Mouse (Mus musculus) heart, embryonic 16.5 days (tissue): ENCODE results near the gene Nsmce4a. TPM values are rescaled to one million over a fixed set of nuclear protein-coding genes. Genes with fewer than 3 reads are reported as not detected.
"Not testable (repeated sequence)": the region's sequence is repeated elsewhere in the genome, so short reads cannot be mapped to it uniquely, and the experiment has no call there.

Source experiments
- ATAC-seq: fragments of 200-750 bp; cut with Nextera tagmentation; replicated peaks from 2 replicates; pipeline ENCODE4 v1.8.0; 2017; ENCODE audit warnings: moderate number of reproducible peaks; ENCODE audit not compliant: insufficient read depth, low FRiP score; ENCODE audit errors: extremely low read depth
- H3K27ac ChIP-seq: fragments of 300-500 bp; sonication (generic); 2 replicates; pipeline ENCODE4 v1.5.1; 2014; ENCODE audit warnings: mild to moderate bottlenecking, low read length, control low read depth, moderate library complexity
- H3K27me3 ChIP-seq: fragments of 300-500 bp; sonication (generic); 2 replicates; pipeline ENCODE4 v1.6.1; 2014; ENCODE audit warnings: low read length, mixed read lengths; ENCODE audit not compliant: control insufficient read depth, insufficient read depth
- H3K36me3 ChIP-seq: fragments of 300-500 bp; sonication (generic); 2 replicates; pipeline ENCODE4 v1.6.1; 2014; ENCODE audit not compliant: control insufficient read depth, insufficient read depth
- H3K4me1 ChIP-seq: fragments of 300-500 bp; sonication (generic); 2 replicates; pipeline ENCODE4 v1.6.1; 2014; ENCODE audit warnings: low read length, mixed read lengths; ENCODE audit not compliant: control insufficient read depth, insufficient read depth
- H3K4me2 ChIP-seq: fragments of 300-500 bp; sonication (generic); 2 replicates; pipeline ENCODE4 v1.6.1; 2014; ENCODE audit warnings: low read depth, mild to moderate bottlenecking, control low read depth, low read length
- H3K4me3 ChIP-seq: fragments of 300-500 bp; sonication (generic); 2 replicates; pipeline ENCODE4 v1.5.1; 2014; ENCODE audit warnings: mild to moderate bottlenecking, control low read depth, low read length
- H3K9ac ChIP-seq: fragments of 300-500 bp; sonication (generic); 2 replicates; pipeline ENCODE4 v1.6.1; 2014; ENCODE audit warnings: low read length, control low read depth
- H3K9me3 ChIP-seq: fragments of 300-500 bp; sonication (generic); replicated peaks from 2 replicates; pipeline ENCODE4 v1.6.1; 2016; ENCODE audit warnings: low read length; ENCODE audit not compliant: control insufficient read depth
- WGBS: fragments of 180-500 bp; shearing (Covaris S2); extraction: QIAGEN DNeasy Blood & Tissue Kit; methylation state at CpG from one replicate; pipeline ENCODE4 v1.1.7; 2014; 5-methylcytosine and 5-hydroxymethylcytosine counted together
- polyA plus RNA-seq: library from polyadenylated mRNA; unstranded; fragments of >200 nt; fragmentation: Nextera tagmentation; extraction: Ambion mirVana; gene quantifications from 2 replicates; pipeline ENCODE4 v1.2.1, GENCODE M21; 2015

Gene Nsmce4a
- polyA plus RNA-seq, 1 experiment from 2014 or later, result 132 TPM

- Histone ChIP-seq H3K27me3 (no peaks in the 10 kb centered on the region), H3K9me3 (no peaks in the 10 kb centered on the region), H3K4me1 (peaks cover 5% of the 10 kb centered on the region; the same call in 1 of the 2 replicates), H3K4me2 (no peak overlapping the region), H3K36me3 (no peaks in the 10 kb centered on the region), H3K4me3 (no peak overlapping the region), H3K9ac (no peak overlapping the region), H3K27ac (no peak overlapping the region)
- WGBS, result 75% methylated on average over 5 of the region's 5 CpGs
- no peak for ATAC-seq
Observed at GRCm38 (mm10) chr7:130603556-130603955, 30.6 kb upstream of the Nsmce4a start.

- WGBS, result 70% methylated on average over 1 of the region's 1 CpGs
- no peaks in the 10 kb centered on the region for H3K27me3 ChIP-seq
- H3K36me3 ChIP-seq, result no peaks in the 10 kb centered on the region
- H3K27ac ChIP-seq, result no peak overlapping the region
- H3K4me2 ChIP-seq, result no peak overlapping the region
- H3K9me3 ChIP-seq, result no peaks in the 10 kb centered on the region
- no peak overlapping the region for H3K9ac ChIP-seq
- no peak overlapping the region for H3K4me3 ChIP-seq
- peaks cover 5% of the 10 kb centered on the region; the same call in 1 of the 2 replicates for H3K4me1 ChIP-seq
- ATAC-seq, result no peak
Observed at GRCm38 (mm10) chr7:130602804-130603203, 29.9 kb upstream of the Nsmce4a start.

- H3K9ac ChIP-seq, result no peak overlapping the region
- H3K36me3 ChIP-seq, result no peaks in the 10 kb centered on the region
- ATAC-seq, result no peak
- H3K4me1 ChIP-seq, result peaks cover 16% of the 10 kb centered on the region
- H3K9me3 ChIP-seq, result no peaks in the 10 kb centered on the region
- H3K4me3 ChIP-seq, result no peak overlapping the region
- no peak overlapping the region for H3K27ac ChIP-seq
- H3K27me3 ChIP-seq, result no peaks in the 10 kb centered on the region
- WGBS, result 70% methylated on average over 2 of the region's 2 CpGs
- H3K4me2 ChIP-seq, result no peak overlapping the region
Observed at GRCm38 (mm10) chr7:130600546-130600945, 27.6 kb upstream of the Nsmce4a start.

- no peak for ATAC-seq
- peaks cover 13% of the 10 kb centered on the region for H3K4me1 ChIP-seq
- WGBS, result 85% methylated on average over 3 of the region's 3 CpGs
Observed at GRCm38 (mm10) chr7:130600074-130600473, 27.2 kb upstream of the Nsmce4a start.

GRCm38 (mm10) chr7:130597546-130597945 lies 24.6 kb upstream of the Nsmce4a start:
- Histone ChIP-seq H3K9me3 (no peaks in the 10 kb centered on the region), H3K27ac (no peak overlapping the region), H3K9ac (no peak overlapping the region), H3K36me3 (no peaks in the 10 kb centered on the region), H3K4me1 (peaks cover 11% of the 10 kb centered on the region), H3K4me3 (no peak overlapping the region), H3K27me3 (no peaks in the 10 kb centered on the region), H3K4me2 (no peak overlapping the region)
- ATAC-seq, result no peak
- 56% methylated on average over 6 of the region's 6 CpGs for WGBS

More at GRCm38 (mm10) chr7:130600074-130600473, 27.2 kb upstream of the Nsmce4a start:
- Histone ChIP-seq H3K4me3 (no peak overlapping the region), H3K9ac (no peak overlapping the region), H3K4me2 (no peak overlapping the region), H3K9me3 (no peaks in the 10 kb centered on the region), H3K27ac (no peak overlapping the region), H3K36me3 (no peaks in the 10 kb centered on the region), H3K27me3 (no peaks in the 10 kb centered on the region)

GRCm38 (mm10) chr7:130596079-130596855 lies 23.3 kb upstream of the Nsmce4a start:
- WGBS, result 43% methylated on average over 9 of the region's 19 CpGs
- not testable (repeated sequence) for H3K9ac ChIP-seq, H3K27ac ChIP-seq, ATAC-seq, H3K4me2 ChIP-seq, H3K9me3 ChIP-seq, H3K36me3 ChIP-seq, H3K27me3 ChIP-seq, H3K4me3 ChIP-seq
- peaks cover 11% of the 10 kb centered on the region for H3K4me1 ChIP-seq

GRCm38 (mm10) chr7:130593375-130594239 lies 20.7 kb upstream of the Nsmce4a start:
- not testable (repeated sequence) for H3K27me3 ChIP-seq, H3K36me3 ChIP-seq, H3K4me3 ChIP-seq, H3K4me2 ChIP-seq, H3K27ac ChIP-seq, H3K9me3 ChIP-seq, ATAC-seq, H3K9ac ChIP-seq
- WGBS, result 84% methylated on average over 6 of the region's 11 CpGs
- H3K4me1 ChIP-seq, result peaks cover 14% of the 10 kb centered on the region

- H3K36me3 ChIP-seq, H3K9ac ChIP-seq, H3K4me3 ChIP-seq, H3K27me3 ChIP-seq, H3K9me3 ChIP-seq, H3K4me2 ChIP-seq, ATAC-seq, H3K27ac ChIP-seq: not testable (repeated sequence)
- no CpG with 5 or more reads among the region's 11 CpGs for WGBS
- H3K4me1 ChIP-seq, result peaks cover 14% of the 10 kb centered on the region
Observed at GRCm38 (mm10) chr7:130592975-130593374, 20.1 kb upstream of the Nsmce4a start.
